Mouse (Mus musculus) right cerebral cortex, postnatal 4 days (tissue): ENCODE measurements around the gene Tnni3.

ENCODE experiments used
- DNase-seq: peaks from one replicate; pipeline ENCODE4 v3.0.0-alpha.2; 2022

The Tnni3 gene

DNA sequence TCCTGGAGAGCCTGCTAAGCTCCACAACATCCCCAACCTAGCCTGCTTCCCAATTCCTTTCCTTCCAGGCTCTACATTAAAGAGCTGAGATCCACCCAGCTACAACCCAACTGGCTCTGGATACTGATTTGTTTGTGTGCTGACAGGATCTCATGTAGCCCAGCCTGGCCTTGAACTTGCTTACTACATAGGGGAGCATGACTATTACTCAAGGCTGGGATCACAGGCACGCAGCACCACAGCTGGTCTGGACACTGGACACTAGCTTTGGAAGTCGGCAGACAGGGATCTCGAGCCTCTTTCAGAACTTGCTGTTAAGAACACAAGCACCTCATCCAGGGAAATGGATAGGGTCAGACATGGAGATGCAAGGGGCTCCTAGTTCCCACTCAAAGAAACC lies 27.6 kb downstream of the Tnni3 start:
- no peak for DNase-seq

GRCm38 (mm10) chr7:4493991-4494390 lies 30.0 kb downstream of the Tnni3 start:
- DNase-seq, result no peak

GRCm38 (mm10) chr7:4492284-4493224 lies 31.5 kb downstream of the Tnni3 start:
- no peak for DNase-seq

DNA sequence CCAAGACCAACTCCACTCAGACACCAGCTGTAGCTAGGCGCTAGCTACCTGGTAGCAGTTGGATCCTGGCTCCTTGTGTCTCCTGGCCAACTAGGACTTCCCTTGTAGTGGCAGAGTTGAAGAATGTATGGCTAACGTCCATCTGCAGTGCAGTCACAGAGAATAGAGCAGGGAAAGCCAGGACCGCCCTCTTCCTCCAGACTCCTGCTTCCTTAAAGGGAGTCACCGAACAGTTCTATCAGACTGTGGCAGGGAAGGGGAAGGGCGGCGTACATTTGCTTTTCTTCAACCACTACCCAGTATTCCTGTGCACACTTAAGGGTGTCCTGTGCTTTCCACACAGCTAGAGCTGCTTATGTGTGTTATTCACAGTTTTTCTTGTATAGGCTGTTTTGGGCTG lies 32.7 kb downstream of the Tnni3 start:
- DNase-seq, result no peak

DNA sequence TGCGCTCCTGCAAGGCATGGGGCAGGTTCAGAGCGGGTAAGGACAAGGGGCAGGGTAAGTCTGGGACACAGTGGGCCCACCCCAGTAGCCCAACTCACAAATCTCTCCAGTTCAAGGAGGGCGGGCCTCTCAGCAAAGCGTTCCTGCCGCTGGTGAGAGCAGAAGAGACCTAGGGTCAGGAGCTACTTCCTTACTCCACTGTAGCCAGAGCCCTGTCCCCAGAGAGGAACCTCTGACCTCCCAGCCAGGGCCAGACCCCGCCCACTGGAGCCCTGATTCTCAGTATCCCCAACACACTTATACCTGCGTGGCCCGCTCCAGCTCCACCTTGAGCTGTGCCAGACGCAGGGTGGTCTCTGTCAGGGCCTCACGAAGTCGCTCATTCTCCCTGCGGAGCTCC lies 41.7 kb downstream of the Tnni3 start:
- no peak for DNase-seq

DNA sequence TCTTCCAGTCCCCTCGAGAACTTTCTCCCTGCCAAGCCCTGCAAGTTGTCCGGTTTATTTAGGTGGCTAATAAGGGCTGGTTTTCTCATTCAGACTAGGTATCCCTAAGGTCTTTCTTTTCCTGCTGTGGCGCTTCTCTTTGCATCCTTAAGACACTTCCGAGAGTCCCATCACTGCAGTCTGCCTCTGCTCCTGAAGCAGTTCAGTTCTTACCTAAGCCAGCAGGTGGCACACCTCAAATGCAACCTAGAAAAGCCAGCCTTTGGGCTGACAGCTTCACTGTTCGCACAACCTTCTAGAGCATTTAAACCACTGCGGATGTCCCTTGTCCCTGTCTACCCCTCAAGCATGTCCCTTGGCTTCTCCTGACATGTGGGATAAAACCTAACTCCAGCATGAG lies 44.4 kb downstream of the Tnni3 start:
- peak; percentile 37 for DNase-seq

GRCm38 (mm10) chr7:4478796-4479291 lies 45.2 kb downstream of the Tnni3 start:
- no peak for DNase-seq

- peak; percentile 57 for DNase-seq
Observed at GRCm38 (mm10) chr7:4478021-4478795, 45.8 kb downstream of the Tnni3 start.

- no peak for DNase-seq
Observed at GRCm38 (mm10) chr7:4473940-4474339, 50.1 kb downstream of the Tnni3 start.

DNA sequence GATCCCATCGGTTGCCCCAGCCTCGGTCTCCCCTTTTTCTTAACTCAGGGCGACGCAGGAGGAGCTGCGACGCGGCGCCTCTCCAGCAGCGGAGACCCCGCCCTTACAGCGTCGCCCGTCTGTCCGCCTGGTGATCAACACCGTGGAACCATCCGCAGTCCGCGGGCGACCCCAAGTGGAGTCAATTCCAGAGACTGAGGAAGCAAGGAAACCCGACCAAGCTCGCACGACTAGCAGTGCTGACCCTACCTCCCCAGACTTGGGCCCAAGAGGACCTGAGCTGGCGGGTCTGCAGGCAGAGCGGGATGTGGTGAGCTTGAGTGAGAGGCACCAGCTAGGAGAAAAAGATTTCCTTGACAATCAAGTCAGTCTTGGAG lies 52.9 kb downstream of the Tnni3 start:
- DNase-seq, result peak; percentile 90

DNA sequence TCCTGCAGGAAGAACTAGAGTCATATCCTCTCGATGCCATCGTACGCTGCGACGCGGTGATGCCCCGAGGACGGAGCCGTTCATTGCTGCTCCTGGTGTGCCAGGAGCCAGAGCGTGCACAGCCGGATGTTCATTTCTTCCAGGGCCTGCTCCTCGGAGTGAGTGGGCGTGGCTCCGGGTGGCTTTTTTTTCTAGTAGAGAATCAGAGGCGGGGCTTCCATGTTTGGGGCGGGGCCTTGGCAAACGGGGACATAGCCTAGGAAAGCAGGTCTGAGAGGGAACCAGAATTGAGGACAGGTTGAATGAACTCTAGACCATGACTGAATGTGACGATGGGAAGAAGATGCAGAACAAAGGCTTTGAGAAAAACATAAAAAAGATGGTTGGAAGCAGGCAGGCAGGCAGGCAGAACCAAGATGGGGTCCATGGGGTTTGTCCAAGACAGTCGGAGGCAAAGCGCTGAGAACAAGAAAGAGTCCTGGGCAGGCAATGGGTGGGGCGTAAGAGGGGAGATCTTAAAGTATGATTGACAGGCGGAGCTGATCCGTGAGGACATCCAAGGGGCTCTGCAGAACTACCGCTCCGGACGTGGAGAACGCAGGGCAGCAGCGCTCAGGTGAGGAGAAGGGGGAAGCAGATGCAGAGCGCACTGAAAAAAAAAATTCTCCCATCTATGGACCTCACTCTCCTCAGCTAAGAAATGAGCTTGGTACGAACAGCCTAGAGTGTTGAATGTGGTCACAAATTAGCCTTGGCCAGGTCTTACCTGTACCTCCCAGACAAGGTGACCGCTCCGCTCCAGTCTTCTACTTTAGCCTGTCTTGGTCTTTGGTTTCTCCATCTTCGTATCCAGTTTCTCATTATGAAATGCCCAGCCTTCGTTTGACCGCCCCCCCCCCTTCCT lies 53.5 kb downstream of the Tnni3 start:
- DNase-seq, result peak; percentile 63
